Mouse (Mus musculus) spleen, adult 10 weeks (tissue): Measurements from ENCODE around the gene Rassf4. TPM values are rescaled to one million over a fixed set of nuclear protein-coding genes. Genes with fewer than 3 reads are reported as not detected.

Experiments
- polyA plus RNA-seq: library from polyadenylated mRNA; stranded (reverse); fragments of 350-450 nt; fragmentation: Illumina TruSeq; extraction: RNeasy Lipid Tissue Mini Kit (QIAGEN cat#74804); gene quantifications from one replicate; pipeline ENCODE4 v1.2.3, GENCODE M21; 2015; ENCODE audit warnings: low replicate concordance; ENCODE audit not compliant: insufficient read depth

The Rassf4 gene
- polyA plus RNA-seq = 55.4 TPM

GRCm38 (mm10) chr6:116673471-116674282 lies at the start of gene Rassf4:
Gene Rassf4, minus strand, starts transcription at chr6:116673952.

GRCm38 (mm10) chr6:116716666-116717065 lies 42.9 kb upstream of the Rassf4 start, which contains the start of gene Tmem72:
Gene Tmem72, minus strand, starts transcription at chr6:116716913.

GRCm38 (mm10) chr6:116650406-116650805 lies 23.3 kb downstream of the Rassf4 start, which contains the start of gene Depp1:
Gene Depp1, plus strand, starts transcription at chr6:116650609.

GRCm38 (mm10) chr6:116628539-116629171 lies 45.1 kb downstream of the Rassf4 start, which contains the start of gene Zfp422:
Gene Zfp422, minus strand, starts transcription at chr6:116628999.

GRCm38 (mm10) chr6:116584095-116584494 lies 89.7 kb downstream of the Rassf4 start, which contains the start of gene Olfr215:
Gene Olfr215, minus strand, starts transcription at chr6:116584195.

Other genes with a start within 250 kb of the Rassf4 start
- gene Alox5, start 212.8 kb downstream of the Rassf4 start, polyA plus RNA-seq = 2.6 TPM
- gene Olfr211, start 184.9 kb downstream of the Rassf4 start, polyA plus RNA-seq = not detected
- gene Olfr212, start 167.4 kb downstream of the Rassf4 start, polyA plus RNA-seq = not detected
- not detected for gene Olfr213, start 135.5 kb downstream of the Rassf4 start, polyA plus RNA-seq
- gene Gm5580, start 122.8 kb downstream of the Rassf4 start, polyA plus RNA-seq = not detected
- not detected for gene Olfr214, start 119.7 kb downstream of the Rassf4 start, polyA plus RNA-seq
- gene Olfr215, start 89.8 kb downstream of the Rassf4 start, polyA plus RNA-seq = not detected
- gene Zfp422, start 45.0 kb downstream of the Rassf4 start, polyA plus RNA-seq = 43.1 TPM
- gene Depp1, start 23.3 kb downstream of the Rassf4 start, polyA plus RNA-seq = 2.1 TPM
- gene Tmem72, start 43.0 kb upstream of the Rassf4 start, polyA plus RNA-seq = 0.06 TPM